Mouse (Mus musculus) bone marrow macrophage, adult 2 months (primary cell): ENCODE measurements around the gene Hils1.

Source experiments
- CTCF ChIP-seq: IDR thresholded peaks from 2 replicates; pipeline ENCODE4 v1.5.1; 2012; ENCODE audit warnings: low read depth, mild to moderate bottlenecking, low read length, moderate library complexity
- POLR2A ChIP-seq: IDR thresholded peaks from 2 replicates; pipeline ENCODE4 v1.6.1; 2012; ENCODE audit warnings: mild to moderate bottlenecking, low read depth, low read length, borderline replicate concordance

GRCm38 (mm10) chr11:94934526-94934925 lies 32.9 kb upstream of the Hils1 start:
- TF ChIP-seq CTCF (no peak), POLR2A (no peak)
